Mouse (Mus musculus) olfactory bulb, adult 2 months (tissue): ENCODE results near the gene Zfp869. TPM values are rescaled to one million over a fixed set of nuclear protein-coding genes. Genes with fewer than 3 reads are reported as not detected.
"Not testable (repeated sequence)": the region's sequence is repeated elsewhere in the genome, so short reads cannot be mapped to it uniquely, and the experiment has no call there.

ENCODE experiments used
- H3K27ac ChIP-seq: fragments of 200-500 bp; 2 replicates; pipeline ENCODE4 v1.5.1; 2012; ENCODE audit warnings: low read depth, low read length; ENCODE audit not compliant: insufficient read depth
- H3K4me1 ChIP-seq: fragments of 200-500 bp; 2 replicates; pipeline ENCODE4 v1.6.1; 2012; ENCODE audit warnings: low read length; ENCODE audit not compliant: control insufficient read depth, insufficient read depth
- H3K4me3 ChIP-seq: fragments of 200-500 bp; 2 replicates; pipeline ENCODE4 v1.5.1; 2012; ENCODE audit warnings: mild to moderate bottlenecking, low read depth, low read length, moderate library complexity; ENCODE audit not compliant: insufficient read depth
- CTCF ChIP-seq: fragments of 200-500 bp; IDR thresholded peaks from 2 replicates; pipeline ENCODE4 v1.5.1; 2012; ENCODE audit warnings: low read depth, mild to moderate bottlenecking, low read length, moderate library complexity; ENCODE audit not compliant: insufficient read depth
- POLR2A ChIP-seq: fragments of 200-500 bp; IDR thresholded peaks from 2 replicates; pipeline ENCODE4 v1.6.1; 2012; ENCODE audit warnings: mild to moderate bottlenecking, low read depth, low read length, moderate library complexity; ENCODE audit not compliant: insufficient read depth
- WGBS: fragments of 180-500 bp; shearing (Covaris S2); methylation state at CpG from one replicate; pipeline ENCODE4 v1.1.7; 2018; 5-methylcytosine and 5-hydroxymethylcytosine counted together
- polyA plus RNA-seq: library from polyadenylated mRNA; stranded (reverse); fragments of >200 nt; gene quantifications from 2 replicates; pipeline ENCODE4 v1.2.4, GENCODE M21; 2012; ENCODE audit warnings: low replicate concordance; ENCODE audit not compliant: missing spikeins, insufficient read depth, insufficient read length

The Zfp869 gene
- polyA plus RNA-seq = not detected in 2 replicates

- WGBS = 95% methylated on average over 10 of the region's 10 CpGs
- peaks cover 11% of the 10 kb centered on the region for H3K4me1 ChIP-seq
Observed at GRCm38 (mm10) chr8:69710624-69711023, at the start of gene Zfp869. Gene Zfp869, minus strand, starts transcription at chr8:69710724.

GRCm38 (mm10) chr8:69758316-69758715 lies 47.8 kb upstream of the Zfp869 start:
- WGBS = 94% methylated on average over 5 of the region's 5 CpGs
- no peak overlapping the region for H3K4me3 ChIP-seq
- no peaks in the 10 kb centered on the region for H3K4me1 ChIP-seq
- no peak overlapping the region for H3K27ac ChIP-seq
- no peak for TF ChIP-seq CTCF
- TF ChIP-seq POLR2A = no peak

More at GRCm38 (mm10) chr8:69710624-69711023, at the start of gene Zfp869:
- H3K27ac ChIP-seq, H3K4me3 ChIP-seq: not testable (repeated sequence)

- TF ChIP-seq CTCF (no peak), POLR2A (no peak)
- 82% methylated on average over 2 of the region's 2 CpGs for WGBS
- Histone ChIP-seq H3K4me1 (0 out of 2 replicates have a peak, but pooled peaks cover 5% of the 10 kb centered on the region), H3K27ac (no peak overlapping the region), H3K4me3 (no peak overlapping the region)
Observed at GRCm38 (mm10) chr8:69752437-69752836, 41.9 kb upstream of the Zfp869 start.

GRCm38 (mm10) chr8:69749544-69750454 lies 39.3 kb upstream of the Zfp869 start, which contains the start of gene Zfp963:
Gene Zfp963, minus strand, starts transcription at chr8:69749970.
- Histone ChIP-seq H3K27ac (peak within 1 kb of the TSS; percentile 96), H3K4me1 (0 out of 2 replicates have a peak, but pooled peaks cover 5% of the 10 kb centered on the region), H3K4me3 (peak within 1 kb of the TSS; percentile 88)
- peak; percentile 99 for TF ChIP-seq POLR2A
- TF ChIP-seq CTCF = no peak
- 2% methylated on average over 48 of the region's 48 CpGs for WGBS

- Histone ChIP-seq H3K4me1 (no peaks in the 10 kb centered on the region), H3K27ac (no peak overlapping the region), H3K4me3 (no peak overlapping the region)
- no peak for TF ChIP-seq POLR2A
- TF ChIP-seq CTCF = no peak
- WGBS = 75% methylated on average over 2 of the region's 2 CpGs
Observed at GRCm38 (mm10) chr8:69741231-69741630, 30.7 kb upstream of the Zfp869 start.

- no peaks in the 10 kb centered on the region for H3K4me1 ChIP-seq
- H3K27ac ChIP-seq = no peak overlapping the region
- no peak for TF ChIP-seq POLR2A
- TF ChIP-seq CTCF = no peak
- no peak overlapping the region for H3K4me3 ChIP-seq
- 88% methylated on average over 6 of the region's 6 CpGs for WGBS
Observed at GRCm38 (mm10) chr8:69740763-69741162, 30.2 kb upstream of the Zfp869 start.

GRCm38 (mm10) chr8:69735495-69735894 lies 25.0 kb upstream of the Zfp869 start:
- H3K4me3 ChIP-seq = no peak overlapping the region
- no peaks in the 10 kb centered on the region for H3K4me1 ChIP-seq
- TF ChIP-seq POLR2A (no peak), CTCF (no peak)
- no peak overlapping the region for H3K27ac ChIP-seq
- 83% methylated on average over 1 of the region's 1 CpGs for WGBS

- 45% methylated on average over 5 of the region's 5 CpGs for WGBS
- H3K4me1 ChIP-seq = peaks cover 11% of the 10 kb centered on the region
- peak overlapping the region; percentile 28 for H3K4me3 ChIP-seq
- TF ChIP-seq CTCF (no peak), POLR2A (no peak)
- no peak overlapping the region for H3K27ac ChIP-seq
Observed at GRCm38 (mm10) chr8:69717232-69717580, 6.7 kb upstream of the Zfp869 start.

GRCm38 (mm10) chr8:69716403-69717231 lies 6.1 kb upstream of the Zfp869 start:
- TF ChIP-seq CTCF (no peak), POLR2A (peak; percentile 93)
- peaks cover 11% of the 10 kb centered on the region for H3K4me1 ChIP-seq
- WGBS = under 1% methylated on average over 52 of the region's 52 CpGs
- peak overlapping the region; percentile 93 for H3K4me3 ChIP-seq
- H3K27ac ChIP-seq = peak overlapping the region; percentile 98
